Comparison of ENCODE assay signal across 8 mouse cellular contexts in the genomic region with DNA sequence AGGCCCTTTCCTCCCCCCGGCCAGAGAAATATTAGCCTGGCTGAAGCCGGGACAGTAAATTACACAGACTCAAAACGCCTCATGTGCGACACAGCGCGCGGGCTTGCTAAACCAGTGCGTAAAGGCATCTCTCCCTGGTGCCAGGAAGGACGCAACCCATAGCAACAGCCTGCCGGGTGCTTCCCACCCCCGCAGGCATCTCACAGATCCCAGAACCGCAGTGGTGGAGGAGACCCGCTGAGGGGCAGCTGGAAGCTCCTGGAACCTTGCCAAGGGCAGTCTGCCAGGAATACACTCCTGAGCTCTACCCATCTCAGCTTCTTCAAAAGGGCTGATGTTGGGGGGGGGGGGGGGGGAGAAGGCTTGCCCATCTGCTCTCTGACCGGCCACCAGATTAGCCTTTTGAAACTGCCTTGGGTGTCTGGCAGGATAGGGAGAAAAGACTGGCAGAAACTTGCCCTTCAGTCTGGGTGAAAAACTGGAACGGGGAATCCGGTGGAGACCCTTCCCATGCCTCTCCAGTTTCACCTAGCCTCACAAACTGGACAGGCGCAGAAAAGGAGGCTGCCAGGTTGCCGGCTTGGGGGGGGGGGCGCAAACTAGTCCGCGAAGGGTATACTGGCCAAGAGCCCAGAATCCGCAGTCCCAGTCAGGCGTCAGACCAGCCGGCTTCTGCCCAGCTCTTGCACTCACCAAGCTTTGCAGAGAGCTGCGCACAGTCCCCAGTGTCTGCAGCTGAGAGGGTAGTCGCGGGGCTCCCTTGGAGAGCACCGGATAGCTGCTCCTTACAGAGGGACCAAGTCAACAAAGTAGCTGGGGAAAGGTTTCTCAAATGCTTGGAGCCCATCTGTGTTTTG. TPM values are rescaled to one million over a fixed set of nuclear protein-coding genes. Genes with fewer than 3 reads are reported as not detected.
DNase-seq lines count a peak whose midpoint lies in the region; ATAC-seq lines count a peak whose summit lies in the region.

TSS of gene Tacr1 (plus strand) at position 740 of the 857 bp plus-strand sequence.

- WGBS in hindbrain, embryonic 13.5 days: under 1% methylated on average over 28 of the region's 28 CpGs
- under 1% methylated on average over 28 of the region's 28 CpGs for WGBS in limb, embryonic 15.5 days

- H3K9me3 ChIP-seq in megakaryocyte, embryonic 14.5 days: no peaks in the 10 kb centered on the region
- no peaks in the 10 kb centered on the region for H3K9me3 ChIP-seq in hindbrain, embryonic 13.5 days
- H3K9me3 ChIP-seq in limb, embryonic 15.5 days: no peaks in the 10 kb centered on the region

- H3K4me3 ChIP-seq in megakaryocyte, embryonic 14.5 days (replicated peaks): peak within 1 kb of the TSS; percentile 89
- peak within 1 kb of the TSS; percentile 43 for H3K4me3 ChIP-seq in hindbrain, embryonic 13.5 days
- H3K4me3 ChIP-seq in limb, embryonic 15.5 days: peak within 1 kb of the TSS; percentile 37

- DNase-seq in adrenal gland, postnatal 14 days: peak; percentile 12
- DNase-seq in adrenal gland, postnatal 36 days: no peak
- peak; percentile 84 for DNase-seq in right cerebral cortex, postnatal 14 days
- DNase-seq in urinary bladder, adult 2 months (ENCODE audit: low spot score): no peak

- ATAC-seq in megakaryocyte, adult 5-6 weeks (ENCODE audit: poor library complexity, severe bottlenecking): no peak
- peak; percentile 91 for ATAC-seq in hindbrain, embryonic 13.5 days (ENCODE audit: low FRiP score)
- ATAC-seq in limb, embryonic 15.5 days (ENCODE audit: insufficient number of reproducible peaks, low FRiP score, low TSS enrichment, low read depth): peak; percentile 71

- peaks cover 29% of the 10 kb centered on the region for H3K4me1 ChIP-seq in megakaryocyte, embryonic 14.5 days
- H3K4me1 ChIP-seq in hindbrain, embryonic 13.5 days (replicated peaks): peaks cover 30% of the 10 kb centered on the region
- H3K4me1 ChIP-seq in limb, embryonic 15.5 days: peaks cover 25% of the 10 kb centered on the region

- peak within 1 kb of the TSS; percentile 81 for H3K4me2 ChIP-seq in hindbrain, embryonic 13.5 days
- peak within 1 kb of the TSS; percentile 74 for H3K4me2 ChIP-seq in limb, embryonic 15.5 days

- no peaks in the 10 kb centered on the region for H3K36me3 ChIP-seq in megakaryocyte, embryonic 14.5 days (replicated peaks; ENCODE audit: low read length)
- H3K36me3 ChIP-seq in hindbrain, embryonic 13.5 days: no peaks in the 10 kb centered on the region
- no peaks in the 10 kb centered on the region for H3K36me3 ChIP-seq in limb, embryonic 15.5 days

- peak within 1 kb of the TSS; percentile 58 for H3K9ac ChIP-seq in hindbrain, embryonic 13.5 days
- no peak within 1 kb of the TSS for H3K9ac ChIP-seq in limb, embryonic 15.5 days

- H3K27ac ChIP-seq in hindbrain, embryonic 13.5 days: peak within 1 kb of the TSS; percentile 71
- no peak within 1 kb of the TSS for H3K27ac ChIP-seq in limb, embryonic 15.5 days

- peaks cover 61% of the 10 kb centered on the region for H3K27me3 ChIP-seq in megakaryocyte, embryonic 14.5 days (replicated peaks)
- peaks cover 52% of the 10 kb centered on the region for H3K27me3 ChIP-seq in hindbrain, embryonic 13.5 days
- H3K27me3 ChIP-seq in limb, embryonic 15.5 days: peaks cover 54% of the 10 kb centered on the region

RNA-seq across cellular contexts. Expression of gene Tacr1, which starts in this region (rescaled TPM):
- 0.15 TPM in 1 of 2 replicates, not detected in the other for total RNA-seq in adrenal gland, postnatal 14 days (2021)
- total RNA-seq in adrenal gland, postnatal 36 days (2021): not detected
- polyA plus RNA-seq in megakaryocyte, embryonic 14.5 days (2012; ENCODE audit: insufficient read depth, low replicate concordance): not detected in 2 replicates
- total RNA-seq in megakaryocyte, adult 5-6 weeks (2015): not detected in 2 replicates
- total RNA-seq in megakaryocyte, adult 5-6 weeks (2017): not detected in 2 replicates
- polyA plus RNA-seq in hindbrain, embryonic 13.5 days (2015; fragmentation: Nextera tagmentation; extraction: Ambion mirVana): 3.1 and 4.1 TPM in 2 replicates
- polyA plus RNA-seq in limb, embryonic 15.5 days (2015; fragmentation: Nextera tagmentation; extraction: Ambion mirVana): 0.25 and 0.36 TPM in 2 replicates
- polyA plus RNA-seq in urinary bladder, adult 2 months (2012; rRNA removed): 0.65 and 0.91 TPM in 2 replicates

Comparison
In these comparisons a context has a peak if more than half of its experiments do, and no peak if none do; other contexts are left out.
1. Peak in DNase-seq in adrenal gland, postnatal 14 days; RNA of the gene not detected or under 1 TPM.
2. Peak in ATAC-seq, H3K4me3 ChIP-seq and H3K4me2 ChIP-seq in limb, embryonic 15.5 days; RNA of the gene not detected or under 1 TPM.
3. H3K4me3 ChIP-seq: peak in every context shown above with its lines; median percentile 89 in megakaryocyte, embryonic 14.5 days; 43 in hindbrain, embryonic 13.5 days; 37 in limb, embryonic 15.5 days.